Mouse (Mus musculus): Measurements from ENCODE around the gene Drd4. TPM values are rescaled to one million over a fixed set of nuclear protein-coding genes. Genes with fewer than 3 reads are reported as not detected.

The Drd4 gene
- total and polyA plus RNA-seq, 3 experiments, result not detected

DNA sequence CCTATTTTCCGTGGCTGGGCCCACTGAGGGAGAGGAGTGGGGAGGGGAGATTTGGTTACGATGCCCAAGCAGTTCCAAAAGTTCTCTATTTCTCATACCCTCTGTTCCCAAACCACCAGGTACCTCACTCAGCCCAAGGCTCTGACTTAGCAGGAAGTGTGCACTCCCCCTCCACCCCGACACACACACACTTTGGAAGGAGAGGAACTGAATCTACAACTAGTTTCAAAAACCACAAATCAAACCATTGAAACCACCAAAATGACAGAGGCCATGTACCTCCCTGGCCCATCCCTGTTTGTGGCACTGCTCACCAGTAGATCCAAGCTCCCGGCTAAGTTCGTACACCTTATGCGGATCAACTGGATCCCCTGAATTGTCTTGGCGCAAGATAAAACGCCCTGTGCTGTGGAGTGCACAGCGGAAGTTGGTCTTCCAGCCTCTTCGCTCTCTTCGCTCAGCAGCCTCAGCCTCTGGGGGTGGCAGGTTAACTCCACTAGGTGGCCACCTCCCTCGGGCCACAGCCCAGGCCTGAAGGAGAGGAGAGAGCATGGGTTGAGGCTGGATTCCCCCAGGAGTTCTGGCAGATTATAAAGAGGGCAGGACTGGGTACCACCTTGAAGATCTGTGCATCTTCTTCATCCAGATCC is 26.9 kb upstream of the Drd4 start (continued):
- TF ChIP-seq POLR2AphosphoS2 (IDR thresholded peaks at IDR 0.05; ENCODE audit: low read length), result no peak; the same call in 1 of the 2 replicates

DNA sequence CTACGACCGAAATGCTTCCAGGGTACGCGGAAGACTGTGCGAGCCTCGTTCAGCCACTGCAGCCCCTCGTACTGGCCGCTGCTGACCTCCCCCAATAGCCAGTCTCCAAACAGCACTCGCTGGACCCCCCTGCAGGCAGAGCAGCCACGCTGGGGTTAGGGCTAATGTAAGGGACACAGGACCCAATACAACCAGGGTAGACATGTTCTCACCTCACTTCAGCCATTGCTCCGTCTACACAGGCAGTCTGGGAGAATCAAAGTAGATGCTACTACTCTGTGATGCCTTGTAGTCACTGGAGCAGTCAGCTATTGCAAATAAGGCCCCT is 26.4 kb upstream of the Drd4 start:
- no peak for DNase-seq (ENCODE audit: low read depth, low spot score)
- Histone ChIP-seq H3K4me3 (ENCODE audit: control insufficient read depth in 1 of 2, insufficient read depth in 1 of 2, low read depth in 2 of 2, low read length in 2 of 2) (peak overlapping the region in 1 of 2 experiments; percentile 79; a peak in 2 of 4 replicates), H3K79me2 (ENCODE audit: control insufficient read depth, insufficient read depth, low read length, poor library complexity) (no peaks in the 10 kb centered on the region), H3K4me1 (ENCODE audit: control insufficient read depth in 1 of 2, insufficient read depth in 2 of 2, low read length in 2 of 2) (peaks cover 2 to 3% of the 10 kb centered on the region in 2 experiments; a peak in 2 of 4 replicates), H3K27ac (ENCODE audit: control insufficient read depth, low read depth, low read length) (no peak overlapping the region), H3K36me3 (ENCODE audit: control insufficient read depth in 1 of 2, insufficient read depth in 2 of 2, low read length in 2 of 2) (peaks cover 0 to 2% of the 10 kb centered on the region in 2 experiments; a peak in 2 of 4 replicates), H3K9me3 (replicated peaks; ENCODE audit: insufficient read depth, low read length) (no peaks in the 10 kb centered on the region), H3K27me3 (ENCODE audit: control insufficient read depth in 1 of 2, insufficient read depth in 2 of 2, low read length in 2 of 2) (no peaks in the 10 kb centered on the region), H3K9ac (ENCODE audit: control insufficient read depth, low read depth, low read length, poor library complexity, severe bottlenecking) (no peak overlapping the region)
- TF ChIP-seq MXI1 (IDR thresholded peaks at IDR 0.05; ENCODE audit: low read depth, low read length) (0 out of 2 replicates have a peak, but pooled peaks have one; percentile 35), MYB (IDR thresholded peaks at IDR 0.05; ENCODE audit: low read depth, low read length) (no peak), POLR2A (IDR thresholded peaks at IDR 0.05; ENCODE audit: control insufficient read depth in 1 of 2, insufficient read depth in 1 of 2, low read depth in 1 of 2, low read length in 2 of 2, poor library complexity in 1 of 2) (no peak)

DNA sequence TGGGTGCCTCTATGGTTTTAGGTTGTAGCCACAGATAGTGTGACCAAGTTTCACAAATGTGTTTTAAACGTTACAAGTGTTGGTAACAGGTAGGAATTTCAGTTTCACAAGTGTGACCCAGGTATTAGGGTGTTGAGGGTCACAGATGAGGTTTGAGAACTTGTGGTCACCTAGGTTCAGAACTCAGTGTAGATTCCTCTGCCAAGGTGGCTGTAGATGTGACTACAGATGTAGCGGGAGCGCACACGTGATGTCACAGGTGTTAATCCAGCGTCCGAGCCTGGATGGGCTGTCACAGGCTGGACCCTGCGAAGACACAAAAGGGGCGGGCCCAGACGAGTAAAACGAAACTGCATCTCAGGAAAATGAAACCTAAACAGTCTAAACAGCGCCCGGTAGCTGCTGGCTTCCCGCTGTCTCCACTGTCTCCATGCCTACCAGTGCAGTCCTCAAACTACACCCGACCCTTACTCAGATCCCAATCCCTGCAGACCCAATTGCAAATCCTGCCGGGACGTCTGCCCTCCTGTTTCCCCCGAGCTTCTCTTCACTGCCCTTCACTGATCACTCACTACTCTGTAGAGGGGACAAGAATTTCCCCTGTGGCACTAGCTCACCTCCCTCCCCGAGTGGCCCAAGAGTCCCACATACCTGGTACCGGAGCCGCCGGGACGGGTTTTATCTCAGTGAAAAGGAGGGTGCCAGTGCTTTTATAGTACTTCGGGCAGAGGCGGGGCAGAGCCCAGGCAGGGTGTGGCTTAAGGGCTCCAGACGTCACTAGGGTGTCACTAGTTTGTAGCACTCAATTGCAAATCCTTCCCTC is 25.9 kb upstream of the Drd4 start, which contains the start of gene Irf7:
Irf7 (minus strand) TSS at position 743 of the 823 bp plus-strand sequence.
- Histone ChIP-seq H3K27me3 (ENCODE audit: control insufficient read depth in 1 of 2, insufficient read depth in 2 of 2, low read length in 2 of 2) (no peaks in the 10 kb centered on the region), H3K9me3 (replicated peaks; ENCODE audit: insufficient read depth, low read length) (no peaks in the 10 kb centered on the region), H3K27ac (ENCODE audit: control insufficient read depth, low read depth, low read length) (no peak within 1 kb of the TSS), H3K9ac (ENCODE audit: control insufficient read depth, low read depth, low read length, poor library complexity, severe bottlenecking) (peak within 1 kb of the TSS; percentile 52), H3K36me3 (ENCODE audit: control insufficient read depth in 1 of 2, insufficient read depth in 2 of 2, low read length in 2 of 2) (no peaks in the 10 kb centered on the region; a peak in 2 of 4 replicates), H3K79me2 (ENCODE audit: control insufficient read depth, insufficient read depth, low read length, poor library complexity) (no peaks in the 10 kb centered on the region), H3K4me3 (ENCODE audit: control insufficient read depth in 1 of 2, insufficient read depth in 1 of 2, low read depth in 2 of 2, low read length in 2 of 2) (peak within 1 kb of the TSS; percentile 62 to 79), H3K4me1 (ENCODE audit: control insufficient read depth in 1 of 2, insufficient read depth in 2 of 2, low read length in 2 of 2) (peaks cover 2 to 3% of the 10 kb centered on the region in 2 experiments; a peak in 2 of 4 replicates)
- peak; percentile 79 for DNase-seq (ENCODE audit: low read depth, low spot score)
- TF ChIP-seq TBP (IDR thresholded peaks at IDR 0.05; ENCODE audit: low read depth, low read length), result peak; percentile 91
- peak in 1 of 2 experiments; percentile 44; a peak in 1 of 4 replicates for TF ChIP-seq POLR2A (IDR thresholded peaks at IDR 0.05; ENCODE audit: control insufficient read depth in 1 of 2, insufficient read depth in 1 of 2, low read depth in 1 of 2, low read length in 2 of 2, poor library complexity in 1 of 2)
- no peak for TF ChIP-seq E2F4 (IDR thresholded peaks at IDR 0.05; ENCODE audit: borderline replicate concordance, low read depth, low read length)
- TF ChIP-seq ZMIZ1 (IDR thresholded peaks at IDR 0.05; ENCODE audit: low read depth, low read length), result no peak
- 0 out of 2 replicates have a peak, but pooled peaks have one; percentile 33 for TF ChIP-seq HCFC1 (IDR thresholded peaks at IDR 0.05; ENCODE audit: low read depth, low read length)
- no peak for TF ChIP-seq ZC3H11A (IDR thresholded peaks at IDR 0.05; ENCODE audit: low read depth, low read length)
- TF ChIP-seq SIN3A (IDR thresholded peaks at IDR 0.05; ENCODE audit: low read length), result 0 out of 2 replicates have a peak, but pooled peaks have one; percentile 53
- TF ChIP-seq MXI1 (IDR thresholded peaks at IDR 0.05; ENCODE audit: low read depth, low read length), result peak; percentile 17; the same call in 1 of the 2 replicates
- TF ChIP-seq USF1 (IDR thresholded peaks at IDR 0.05; ENCODE audit: low read depth, low read length), result peak; percentile 48; the same call in 1 of the 2 replicates
